Mouse (Mus musculus) testis, adult 2 months (tissue): ENCODE data around the gene Zfp202. TPM values are rescaled to one million over a fixed set of nuclear protein-coding genes. Genes with fewer than 3 reads are reported as not detected.
A peak's percentile ranks its signal among the peaks of the same experiment; 100 is the strongest.

ENCODE experiments used
- H3K27ac ChIP-seq: fragments of 200-500 bp; 2 replicates; pipeline ENCODE4 v1.5.1; 2012; ENCODE audit warnings: low read depth, low read length; ENCODE audit not compliant: control insufficient read depth, insufficient read depth
- H3K27me3 ChIP-seq: fragments of 200-500 bp; 2 replicates; pipeline ENCODE4 v1.6.1; 2012; ENCODE audit warnings: mild to moderate bottlenecking, low read length, moderate library complexity; ENCODE audit not compliant: control insufficient read depth, insufficient read depth
- H3K36me3 ChIP-seq: fragments of 200-500 bp; 2 replicates; pipeline ENCODE4 v1.6.1; 2012; ENCODE audit warnings: mild to moderate bottlenecking, low read length; ENCODE audit not compliant: control insufficient read depth, insufficient read depth
- H3K4me1 ChIP-seq: fragments of 200-500 bp; 2 replicates; pipeline ENCODE4 v1.6.1; 2012; ENCODE audit warnings: low read length; ENCODE audit not compliant: control insufficient read depth, insufficient read depth
- H3K4me3 ChIP-seq: fragments of 200-500 bp; 2 replicates; pipeline ENCODE4 v1.5.1; 2012; ENCODE audit warnings: low read depth, mild to moderate bottlenecking, low read length, moderate library complexity, mixed read lengths; ENCODE audit not compliant: control insufficient read depth
- CTCF ChIP-seq: fragments of 200-500 bp; IDR thresholded peaks from 2 replicates; pipeline ENCODE4 v1.5.1; 2012; ENCODE audit warnings: low read depth, mild to moderate bottlenecking, inconsistent platforms, low read length, moderate library complexity; ENCODE audit not compliant: control insufficient read depth, insufficient read depth, insufficient replicate concordance
- POLR2A ChIP-seq: fragments of 200-500 bp; IDR thresholded peaks from 2 replicates; pipeline ENCODE4 v1.6.1; 2012; ENCODE audit warnings: low read depth, mild to moderate bottlenecking, inconsistent platforms, low read length, moderate library complexity; ENCODE audit not compliant: control insufficient read depth
- polyA plus RNA-seq: library from polyadenylated mRNA; depleted of rRNA; stranded (reverse); fragments of >200 nt; gene quantifications from 2 replicates; pipeline ENCODE4 v1.2.3, GENCODE M21; 2012; rRNA removed

The Zfp202 gene
- polyA plus RNA-seq, 1 experiment, result 3.9 TPM

GRCm38 (mm10) chr9:40241223-40241801, 49.2 kb downstream of the Zfp202 start:
- H3K4me1 ChIP-seq, result peaks cover 5% of the 10 kb centered on the region
- no peaks in the 10 kb centered on the region for H3K27me3 ChIP-seq
- peak overlapping the region; percentile 14; the same call in 1 of the 2 replicates for H3K4me3 ChIP-seq
- H3K27ac ChIP-seq, result no peak overlapping the region
- no peaks in the 10 kb centered on the region for H3K36me3 ChIP-seq
- no peak for TF ChIP-seq CTCF
- TF ChIP-seq POLR2A, result no peak

- TF ChIP-seq POLR2A (no peak), CTCF (no peak)
- H3K27me3 ChIP-seq, result no peaks in the 10 kb centered on the region
- H3K4me3 ChIP-seq, result peak overlapping the region; percentile 14; the same call in 1 of the 2 replicates
- H3K4me1 ChIP-seq, result peaks cover 5% of the 10 kb centered on the region
- no peaks in the 10 kb centered on the region for H3K36me3 ChIP-seq
- no peak overlapping the region for H3K27ac ChIP-seq
These were observed 50.1 kb downstream of the Zfp202 start for GRCm38 (mm10) chr9:40241951-40242888.

- no peak overlapping the region for H3K4me3 ChIP-seq
- TF ChIP-seq POLR2A (no peak), CTCF (no peak)
- H3K27ac ChIP-seq, result no peak overlapping the region
- H3K27me3 ChIP-seq, result no peaks in the 10 kb centered on the region
- H3K4me1 ChIP-seq, result peaks cover 5% of the 10 kb centered on the region
- H3K36me3 ChIP-seq, result no peaks in the 10 kb centered on the region
These were observed 53.4 kb downstream of the Zfp202 start for GRCm38 (mm10) chr9:40245466-40245865.

GRCm38 (mm10) chr9:40245974-40246665, 54.0 kb downstream of the Zfp202 start:
- H3K27ac ChIP-seq, result no peak overlapping the region
- H3K4me1 ChIP-seq, result peaks cover 2% of the 10 kb centered on the region
- H3K36me3 ChIP-seq, result no peaks in the 10 kb centered on the region
- no peak overlapping the region for H3K4me3 ChIP-seq
- TF ChIP-seq POLR2A (no peak), CTCF (no peak)
- H3K27me3 ChIP-seq, result no peaks in the 10 kb centered on the region

GRCm38 (mm10) chr9:40246702-40247101, 54.6 kb downstream of the Zfp202 start:
- H3K27ac ChIP-seq, result no peak overlapping the region
- H3K36me3 ChIP-seq, result no peaks in the 10 kb centered on the region
- no peak overlapping the region for H3K4me3 ChIP-seq
- H3K4me1 ChIP-seq, result no peaks in the 10 kb centered on the region
- no peaks in the 10 kb centered on the region for H3K27me3 ChIP-seq
- TF ChIP-seq POLR2A (no peak), CTCF (no peak)

GRCm38 (mm10) chr9:40249106-40249505, 57.0 kb downstream of the Zfp202 start:
- H3K36me3 ChIP-seq, result no peaks in the 10 kb centered on the region
- H3K4me1 ChIP-seq, result no peaks in the 10 kb centered on the region
- no peaks in the 10 kb centered on the region for H3K27me3 ChIP-seq
- H3K27ac ChIP-seq, result no peak overlapping the region
- TF ChIP-seq POLR2A (no peak), CTCF (no peak)
- no peak overlapping the region for H3K4me3 ChIP-seq

GRCm38 (mm10) chr9:40252459-40252858, 60.3 kb downstream of the Zfp202 start:
- Histone ChIP-seq H3K27me3 (no peaks in the 10 kb centered on the region), H3K36me3 (no peaks in the 10 kb centered on the region), H3K4me1 (no peaks in the 10 kb centered on the region), H3K27ac (no peak overlapping the region), H3K4me3 (no peak overlapping the region)
- TF ChIP-seq CTCF (no peak), POLR2A (no peak)

Other genes with a start within 250 kb of the Zfp202 start
- 0.79 and 1.0 TPM in 2 replicates for gene Olfr975, start 240.3 kb upstream of the Zfp202 start, polyA plus RNA-seq
- 0.52 and 0.57 TPM in 2 replicates for gene Olfr976, start 231.2 kb upstream of the Zfp202 start, polyA plus RNA-seq
- gene Olfr978, start 200.2 kb upstream of the Zfp202 start, polyA plus RNA-seq, result not detected in 2 replicates
- gene Olfr979, start 188.9 kb upstream of the Zfp202 start, polyA plus RNA-seq, result 0.83 and 0.95 TPM in 2 replicates
- 0.15 and 0.36 TPM in 2 replicates for gene Olfr980, start 182.7 kb upstream of the Zfp202 start, polyA plus RNA-seq
- 0.11 TPM in 1 of 2 replicates, not detected in the other for gene Olfr981, start 170.9 kb upstream of the Zfp202 start, polyA plus RNA-seq
- not detected in 2 replicates for gene Olfr982, start 118.5 kb upstream of the Zfp202 start, polyA plus RNA-seq
- not detected in 2 replicates for gene Olfr983, start 98.7 kb upstream of the Zfp202 start, polyA plus RNA-seq
- not detected in 2 replicates for gene Olfr984, start 78.1 kb upstream of the Zfp202 start, polyA plus RNA-seq
- gene Olfr985, start 62.1 kb upstream of the Zfp202 start, polyA plus RNA-seq, result not detected in 2 replicates
- 85.4 and 129 TPM in 2 replicates for gene Tmem225, start 44.2 kb upstream of the Zfp202 start, polyA plus RNA-seq
- not detected in 2 replicates for gene Olfr986, start 11.4 kb upstream of the Zfp202 start, polyA plus RNA-seq
- gene Scn3b, start 76.9 kb downstream of the Zfp202 start, polyA plus RNA-seq, result 0.15 and 0.20 TPM in 2 replicates